ENCODE assay signal across 8 mouse cellular contexts in the genomic region with DNA sequence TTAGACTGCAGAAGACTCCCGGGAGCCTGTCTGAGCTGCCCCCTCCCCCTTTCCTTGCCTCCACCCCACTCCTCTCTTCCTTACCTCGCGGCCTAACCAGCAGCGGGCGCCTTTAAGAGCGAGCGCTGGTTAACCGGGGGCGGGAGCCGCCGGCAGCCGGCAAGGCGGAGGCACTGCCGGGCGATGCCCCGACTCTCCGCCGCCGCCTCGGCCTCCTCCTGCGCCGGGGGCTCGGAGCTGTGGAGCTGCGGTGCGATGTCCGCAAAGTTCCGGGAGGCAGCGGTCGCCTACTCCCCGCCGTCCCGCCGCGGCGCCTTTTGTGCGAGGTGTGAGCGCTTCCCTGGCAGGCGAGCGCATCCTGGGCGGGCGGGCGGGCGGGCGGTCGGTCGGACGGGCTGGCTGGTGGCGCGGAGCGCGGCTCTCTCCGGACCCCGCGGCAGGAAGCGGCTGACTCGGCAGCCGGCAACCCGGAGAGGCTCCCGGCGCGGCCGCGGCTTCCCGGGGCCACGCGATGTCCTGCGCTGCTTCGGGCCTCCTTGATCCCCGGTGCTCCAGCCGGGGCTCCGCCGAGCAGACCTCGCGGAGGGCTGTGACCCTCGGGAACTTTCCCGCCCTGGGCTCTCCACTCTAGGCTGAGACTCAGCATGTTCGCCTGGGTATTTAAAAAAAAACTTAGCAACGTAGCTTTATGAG. TPM values are rescaled to one million over a fixed set of nuclear protein-coding genes. Genes with fewer than 3 reads are reported as not detected.
DNase-seq lines count a peak whose midpoint lies in the region; ATAC-seq lines count a peak whose summit lies in the region.

A gene (plus strand): TSS at position 109 of the 693 bp plus-strand sequence.

- H3K9ac ChIP-seq in lung, embryonic 15.5 days: peak within 1 kb of the TSS; percentile 77

- H3K4me1 ChIP-seq in hindbrain, embryonic 10.5 days (replicated peaks): peaks cover 16% of the 10 kb centered on the region
- 0 out of 2 replicates have a peak, but pooled peaks cover 2% of the 10 kb centered on the region for H3K4me1 ChIP-seq in lung, embryonic 15.5 days

- H3K4me2 ChIP-seq in lung, embryonic 15.5 days: peak within 1 kb of the TSS; percentile 77

- no peaks in the 10 kb centered on the region; the same call in 1 of the 2 replicates for H3K27me3 ChIP-seq in hindbrain, embryonic 10.5 days (ENCODE audit: insufficient read depth, poor library complexity, severe bottlenecking)
- no peaks in the 10 kb centered on the region for H3K27me3 ChIP-seq in lung, embryonic 15.5 days

- no peaks in the 10 kb centered on the region for H3K9me3 ChIP-seq in hindbrain, embryonic 10.5 days
- no peaks in the 10 kb centered on the region for H3K9me3 ChIP-seq in lung, embryonic 15.5 days

- under 1% methylated on average over 78 of the region's 78 CpGs for WGBS in hindbrain, embryonic 10.5 days
- WGBS in lung, embryonic 15.5 days: under 1% methylated on average over 54 of the region's 78 CpGs

- ATAC-seq in lung, embryonic 15.5 days (ENCODE audit: borderline replicate concordance, extremely low read depth, low FRiP score, low TSS enrichment): peak; percentile 97

- H3K27ac ChIP-seq in hindbrain, embryonic 10.5 days: peak within 1 kb of the TSS; percentile 96
- H3K27ac ChIP-seq in lung, embryonic 15.5 days: peak within 1 kb of the TSS; percentile 90

- no peaks in the 10 kb centered on the region for H3K36me3 ChIP-seq in hindbrain, embryonic 10.5 days
- no peaks in the 10 kb centered on the region for H3K36me3 ChIP-seq in lung, embryonic 15.5 days

- DNase-seq in Muller cell, postnatal 12 days (ENCODE audit: inconsistent ontology term): peak; percentile 86
- DNase-seq in cerebellum, adult 9-11 months: peak; percentile 81
- peak; percentile 59 to 80 for DNase-seq in frontal cortex, postnatal 10 days (ENCODE audit: low spot score in 2 of 2)
- DNase-seq in hindbrain, embryonic 10.5 days (ENCODE audit: low spot score): peak; percentile 85
- DNase-seq in layer of hippocampus, postnatal 10 days (ENCODE audit: low spot score in 2 of 2): peak; percentile 77 to 81
- DNase-seq in ovary, postnatal 36 days (ENCODE audit: low spot score): peak; percentile 79
- DNase-seq in urinary bladder, adult 2 months (ENCODE audit: low spot score): peak; percentile 66

- peak within 1 kb of the TSS; percentile 71 for H3K4me3 ChIP-seq in hindbrain, embryonic 10.5 days
- peak within 1 kb of the TSS; percentile 81 for H3K4me3 ChIP-seq in lung, embryonic 15.5 days

RNA-seq across cellular contexts. Expression of the gene that starts here (rescaled TPM):
- 1.1 and 1.9 TPM in 2 replicates for polyA plus RNA-seq in hindbrain, embryonic 10.5 days (2016; fragmentation: Nextera tagmentation; extraction: Ambion mirVana)
- 10 to 100 TPM; 86.1 to 91.9 TPM for total RNA-seq in layer of hippocampus, postnatal 10 days (2021)
- polyA plus RNA-seq in lung, embryonic 15.5 days (2015; fragmentation: Nextera tagmentation; extraction: Ambion mirVana): 0.74 and 1.4 TPM in 2 replicates
- 4.1 and 5.1 TPM in 2 replicates for polyA plus RNA-seq in urinary bladder, adult 2 months (2012; rRNA removed)

Comparison
In these comparisons a context has a peak if more than half of its experiments do, and no peak if none do; other contexts are left out.
1. Peak in every context shown above with its lines: DNase-seq, ATAC-seq, H3K4me3 ChIP-seq and H3K27ac ChIP-seq.